ENCODE assay signal across 8 mouse cellular contexts in genomic region chr7:121077829-121078228, GRCm38 (mm10). TPM values are rescaled to one million over a fixed set of nuclear protein-coding genes. Genes with fewer than 3 reads are reported as not detected.
DNase-seq lines count a peak whose midpoint lies in the region; ATAC-seq lines count a peak whose summit lies in the region.

No protein-coding gene starts in this region.

- H3K4me3 ChIP-seq in liver, embryonic 11.5 days (ENCODE audit: low read depth, low read length) = no peak overlapping the region
- no peak overlapping the region for H3K4me3 ChIP-seq in forebrain, embryonic 14.5 days (ENCODE audit: low read depth, low read length)
- no peak overlapping the region for H3K4me3 ChIP-seq in hindbrain, embryonic 13.5 days

- no peak overlapping the region for H3K9ac ChIP-seq in liver, embryonic 11.5 days (ENCODE audit: low read depth, low read length)
- 0 out of 2 replicates have a peak overlapping the region, but pooled peaks have one; percentile 32 for H3K9ac ChIP-seq in forebrain, embryonic 14.5 days (ENCODE audit: low read length)
- H3K9ac ChIP-seq in hindbrain, embryonic 13.5 days = no peak overlapping the region

- peak; percentile 43 for DNase-seq in liver
- DNase-seq in liver, embryonic 11.5 days (ENCODE audit: low spot score) = no peak
- peak; percentile 44 for DNase-seq in cerebellum, adult 11-12 months
- peak; percentile 87 for DNase-seq in forebrain, embryonic 14.5 days (ENCODE audit: low spot score)
- peak; percentile 75 for DNase-seq in layer of hippocampus, postnatal 10 days (ENCODE audit: low spot score in 2 of 2)
- DNase-seq in right cerebral cortex, postnatal 14 days = peak; percentile 58

- H3K27ac ChIP-seq in liver, embryonic 11.5 days (ENCODE audit: low read depth, low read length) = no peak overlapping the region
- no peak overlapping the region for H3K27ac ChIP-seq in forebrain, embryonic 14.5 days (ENCODE audit: low read depth, low read length)
- no peak overlapping the region for H3K27ac ChIP-seq in hindbrain, embryonic 13.5 days

- ATAC-seq in liver, embryonic 11.5 days (replicated peaks; ENCODE audit: low FRiP score) = no peak
- ATAC-seq in forebrain, embryonic 14.5 days = peak; percentile 74
- ATAC-seq in hindbrain, embryonic 13.5 days (ENCODE audit: low FRiP score) = peak; percentile 93
- ATAC-seq in megakaryocyte, adult 5-6 weeks (ENCODE audit: poor library complexity, severe bottlenecking) = peak; percentile 39

- H3K36me3 ChIP-seq in liver, embryonic 11.5 days (ENCODE audit: control insufficient read depth, insufficient read depth, low read length) = peaks cover 11% of the 10 kb centered on the region
- H3K36me3 ChIP-seq in forebrain, embryonic 14.5 days (ENCODE audit: control insufficient read depth, insufficient read depth, low read length) = peaks cover 41% of the 10 kb centered on the region
- peaks cover 28% of the 10 kb centered on the region for H3K36me3 ChIP-seq in hindbrain, embryonic 13.5 days

- no peak overlapping the region for H3K4me2 ChIP-seq in liver, embryonic 11.5 days
- H3K4me2 ChIP-seq in forebrain, embryonic 14.5 days (ENCODE audit: low read length) = no peak overlapping the region
- H3K4me2 ChIP-seq in hindbrain, embryonic 13.5 days = no peak overlapping the region

- H3K4me1 ChIP-seq in liver, embryonic 11.5 days (replicated peaks; ENCODE audit: control insufficient read depth, insufficient read depth, low read length) = no peaks in the 10 kb centered on the region
- H3K4me1 ChIP-seq in forebrain, embryonic 14.5 days (ENCODE audit: control insufficient read depth, insufficient read depth, low read length) = no peaks in the 10 kb centered on the region
- H3K4me1 ChIP-seq in hindbrain, embryonic 13.5 days (replicated peaks) = peaks cover 8% of the 10 kb centered on the region

- no peaks in the 10 kb centered on the region for H3K27me3 ChIP-seq in liver, embryonic 11.5 days (replicated peaks; ENCODE audit: control insufficient read depth, insufficient read depth, low read length)
- H3K27me3 ChIP-seq in forebrain, embryonic 14.5 days (replicated peaks; ENCODE audit: control insufficient read depth, insufficient read depth, low read length) = no peaks in the 10 kb centered on the region
- no peaks in the 10 kb centered on the region for H3K27me3 ChIP-seq in hindbrain, embryonic 13.5 days

- WGBS in liver, embryonic 11.5 days = 47% methylated on average over 5 of the region's 5 CpGs
- 4% methylated on average over 5 of the region's 5 CpGs for WGBS in forebrain, embryonic 14.5 days
- WGBS in hindbrain, embryonic 13.5 days = 23% methylated on average over 5 of the region's 5 CpGs

- no peaks in the 10 kb centered on the region for H3K9me3 ChIP-seq in liver, embryonic 11.5 days (ENCODE audit: control insufficient read depth, low read length)
- no peaks in the 10 kb centered on the region; the same call in 1 of the 2 replicates for H3K9me3 ChIP-seq in forebrain, embryonic 14.5 days (replicated peaks; ENCODE audit: control insufficient read depth, low read length)
- H3K9me3 ChIP-seq in hindbrain, embryonic 13.5 days = no peaks in the 10 kb centered on the region

RNA-seq across cellular contexts. Expression of gene Igsf6, which starts 3.5 kb away (rescaled TPM):
- 8.4 and 10.2 TPM in 2 replicates for polyA plus RNA-seq in liver, embryonic 11.5 days (2014; fragmentation: Nextera tagmentation; extraction: Ambion mirVana)
- polyA plus RNA-seq in forebrain, embryonic 14.5 days (2014; fragmentation: Nextera tagmentation; extraction: Ambion mirVana) = 0.61 and 0.87 TPM in 2 replicates
- polyA plus RNA-seq in hindbrain, embryonic 13.5 days (2015; fragmentation: Nextera tagmentation; extraction: Ambion mirVana) = 1.2 and 1.3 TPM in 2 replicates
- total RNA-seq in layer of hippocampus, postnatal 10 days (2021) = under 1 TPM in 1 of 2 experiments, not detected in 1; 0.36 TPM
- total RNA-seq in megakaryocyte, adult 5-6 weeks (2015) = 544 and 557 TPM in 2 replicates
- 478 and 480 TPM in 2 replicates for total RNA-seq in megakaryocyte, adult 5-6 weeks (2017)

RNA-seq across cellular contexts. Expression of gene Otoa, which starts 3.6 kb away (rescaled TPM):
- polyA plus RNA-seq in liver, embryonic 11.5 days (2014; fragmentation: Nextera tagmentation; extraction: Ambion mirVana) = 0.16 TPM in 1 of 2 replicates, not detected in the other
- polyA plus RNA-seq in forebrain, embryonic 14.5 days (2014; fragmentation: Nextera tagmentation; extraction: Ambion mirVana) = 0.06 and 0.07 TPM in 2 replicates
- polyA plus RNA-seq in hindbrain, embryonic 13.5 days (2015; fragmentation: Nextera tagmentation; extraction: Ambion mirVana) = 0.25 and 0.53 TPM in 2 replicates
- under 1 TPM; 0.45 to 0.66 TPM for total RNA-seq in layer of hippocampus, postnatal 10 days (2021)
- total RNA-seq in megakaryocyte, adult 5-6 weeks (2015) = 0.36 and 0.42 TPM in 2 replicates
- total RNA-seq in megakaryocyte, adult 5-6 weeks (2017) = 0.11 and 0.24 TPM in 2 replicates

RNA-seq across cellular contexts. Expression of gene Mettl9, which starts 43.6 kb away (rescaled TPM):
- polyA plus RNA-seq in liver, embryonic 11.5 days (2014; fragmentation: Nextera tagmentation; extraction: Ambion mirVana) = 105 and 112 TPM in 2 replicates
- 235 and 236 TPM in 2 replicates for polyA plus RNA-seq in forebrain, embryonic 14.5 days (2014; fragmentation: Nextera tagmentation; extraction: Ambion mirVana)
- 202 and 207 TPM in 2 replicates for polyA plus RNA-seq in hindbrain, embryonic 13.5 days (2015; fragmentation: Nextera tagmentation; extraction: Ambion mirVana)
- 10 to 100 TPM; 77.6 to 81.2 TPM for total RNA-seq in layer of hippocampus, postnatal 10 days (2021)
- 106 and 115 TPM in 2 replicates for total RNA-seq in megakaryocyte, adult 5-6 weeks (2015)
- 138 and 164 TPM in 2 replicates for total RNA-seq in megakaryocyte, adult 5-6 weeks (2017)
